ENCODE assay signal across 8 mouse cellular contexts in genomic region chr7:48908521-48909341, GRCm38 (mm10). TPM values are rescaled to one million over a fixed set of nuclear protein-coding genes. Genes with fewer than 3 reads are reported as not detected.
DNase-seq lines count a peak whose midpoint lies in the region; ATAC-seq lines count a peak whose summit lies in the region.

Nav2 (plus strand) TSS chr7:48908716.

- no peak within 1 kb of the TSS for H3K9ac ChIP-seq in kidney, embryonic 15.5 days
- no peak within 1 kb of the TSS for H3K9ac ChIP-seq in midbrain, embryonic 15.5 days

- no peaks in the 10 kb centered on the region for H3K9me3 ChIP-seq in kidney, embryonic 15.5 days (replicated peaks)
- no peaks in the 10 kb centered on the region for H3K9me3 ChIP-seq in midbrain, embryonic 15.5 days

- no peaks in the 10 kb centered on the region for H3K27me3 ChIP-seq in kidney, embryonic 15.5 days
- H3K27me3 ChIP-seq in midbrain, embryonic 15.5 days (replicated peaks) = no peaks in the 10 kb centered on the region

- 63% methylated on average over 8 of the region's 8 CpGs for WGBS in kidney, embryonic 15.5 days
- 76% methylated on average over 8 of the region's 8 CpGs for WGBS in midbrain, embryonic 15.5 days

- no peak within 1 kb of the TSS for H3K27ac ChIP-seq in kidney, embryonic 15.5 days
- H3K27ac ChIP-seq in midbrain, embryonic 15.5 days = no peak within 1 kb of the TSS

- H3K4me2 ChIP-seq in kidney, embryonic 15.5 days = no peak within 1 kb of the TSS
- H3K4me2 ChIP-seq in midbrain, embryonic 15.5 days = no peak within 1 kb of the TSS

- no peak for DNase-seq in kidney, postnatal 36 days
- DNase-seq in T-cell, adult 2 months (ENCODE audit: low spot score) = peak; percentile 62
- no peak for DNase-seq in heart, adult 8-10 months (ENCODE audit: low spot score)
- DNase-seq in layer of hippocampus, postnatal 25 days (ENCODE audit: extremely low spot score in 1 of 2, low spot score in 1 of 2) = no peak
- DNase-seq in embryo, embryonic 10.5 days (ENCODE audit: low spot score) = no peak
- no peak for DNase-seq in embryo, embryonic 9.5 days (ENCODE audit: extremely low spot score)

- no peak within 1 kb of the TSS for H3K4me3 ChIP-seq in kidney, embryonic 15.5 days (replicated peaks)
- H3K4me3 ChIP-seq in midbrain, embryonic 15.5 days = no peak within 1 kb of the TSS

- ATAC-seq in kidney, embryonic 15.5 days (replicated peaks; ENCODE audit: low FRiP score) = no peak
- ATAC-seq in midbrain, embryonic 15.5 days (replicated peaks) = no peak

- H3K4me1 ChIP-seq in kidney, embryonic 15.5 days = 0 out of 2 replicates have a peak, but pooled peaks cover 2% of the 10 kb centered on the region
- H3K4me1 ChIP-seq in midbrain, embryonic 15.5 days = peaks cover 9% of the 10 kb centered on the region; the same call in 1 of the 2 replicates

- no peaks in the 10 kb centered on the region for H3K36me3 ChIP-seq in kidney, embryonic 15.5 days
- no peaks in the 10 kb centered on the region for H3K36me3 ChIP-seq in midbrain, embryonic 15.5 days (replicated peaks)

RNA-seq across cellular contexts. Expression of gene Nav2, which starts in this region (rescaled TPM):
- polyA plus RNA-seq in kidney, embryonic 15.5 days (2015; fragmentation: Nextera tagmentation; extraction: Ambion mirVana) = 27.0 and 28.8 TPM in 2 replicates
- 10 to 100 TPM; 31.3 to 55.8 (median 41.0) TPM for total RNA-seq in heart, adult 8-10 months (2022)
- total RNA-seq in layer of hippocampus, postnatal 25 days (2021) = 100 to 1,000 TPM in 1 of 2 experiments, 10 to 100 TPM in 1; 56.4 to 101 TPM
- polyA plus RNA-seq in midbrain, embryonic 15.5 days (2015; fragmentation: Nextera tagmentation; extraction: Ambion mirVana) = 22.8 and 26.2 TPM in 2 replicates
